Mouse (Mus musculus) liver, adult 2 months (tissue): Measurements from ENCODE around the gene Rsf1.

Source experiments
- CTCF ChIP-seq: fragments of 200-500 bp; IDR thresholded peaks from 2 replicates; pipeline ENCODE4 v1.5.1; 2011; ENCODE audit warnings: low read depth, low read length, control low read depth
- POLR2A ChIP-seq: fragments of 200-500 bp; IDR thresholded peaks from 2 replicates; pipeline ENCODE4 v1.6.1; 2011; ENCODE audit warnings: low read length, control low read depth; ENCODE audit not compliant: insufficient read depth; ENCODE audit errors: extremely low read depth

GRCm38 (mm10) chr7:97695441-97695840 is 115.8 kb downstream of the Rsf1 start:
- no peak for TF ChIP-seq POLR2A
- no peak for TF ChIP-seq CTCF
